Comparison of ENCODE assay signal across 8 mouse cellular contexts in the genomic region with DNA sequence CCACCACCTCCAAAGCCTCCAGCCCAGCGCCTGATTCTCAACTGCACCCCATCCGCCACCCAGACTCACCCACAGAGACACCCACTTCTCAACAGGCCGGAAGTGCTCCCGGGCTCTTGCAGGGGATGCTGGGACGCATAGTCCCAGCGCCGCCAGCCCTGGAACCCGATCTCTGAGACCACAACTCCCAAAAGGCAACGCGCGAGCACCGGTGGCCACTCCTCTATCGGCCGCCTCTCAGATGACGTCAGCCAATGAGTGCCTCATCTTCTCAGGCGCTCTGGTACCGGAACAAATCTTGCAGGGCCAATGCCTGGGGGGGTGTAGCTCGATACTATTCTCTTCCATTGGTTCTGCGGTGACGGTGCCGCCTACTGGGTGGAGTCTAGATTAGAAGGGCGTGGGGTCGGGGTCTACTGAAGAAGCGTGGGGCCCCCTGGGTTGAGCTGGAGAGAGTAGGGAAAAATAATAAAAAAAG. TPM values are rescaled to one million over a fixed set of nuclear protein-coding genes. Genes with fewer than 3 reads are reported as not detected.
DNase-seq lines count a peak whose midpoint lies in the region; ATAC-seq and TF ChIP-seq lines count a peak whose summit lies in the region.

A gene (minus strand): TSS at position 174 of the 478 bp plus-strand sequence.

- TF ChIP-seq EP300 in ES-Bruce4 (IDR thresholded peaks at IDR 0.05; ENCODE audit: insufficient read depth, low read depth, low read length): no peak
- no peak; the same call in 1 of the 2 replicates for TF ChIP-seq EP300 in liver, postnatal 0 days (IDR thresholded peaks at IDR 0.05; ENCODE audit: low read depth)

- under 1% methylated on average over 24 of the region's 24 CpGs for WGBS in forebrain, embryonic 13.5 days
- under 1% methylated on average over 24 of the region's 24 CpGs for WGBS in large intestine, adult 2 months
- under 1% methylated on average over 22 of the region's 24 CpGs for WGBS in liver, postnatal 0 days (ENCODE audit: insufficient replicate concordance)
- under 1% methylated on average over 24 of the region's 24 CpGs for WGBS in neural tube, embryonic 14.5 days

- H3K27me3 ChIP-seq in ES-Bruce4 (ENCODE audit: control insufficient read depth, insufficient read depth, low read length, poor library complexity, severe bottlenecking): no peaks in the 10 kb centered on the region
- H3K27me3 ChIP-seq in forebrain, embryonic 13.5 days: no peaks in the 10 kb centered on the region
- no peaks in the 10 kb centered on the region for H3K27me3 ChIP-seq in liver, postnatal 0 days (ENCODE audit: insufficient read depth, low read length)
- H3K27me3 ChIP-seq in neural tube, embryonic 14.5 days (ENCODE audit: control insufficient read depth, insufficient read depth, low read length): no peaks in the 10 kb centered on the region

- peak within 1 kb of the TSS; percentile 86 for H3K4me3 ChIP-seq in ES-Bruce4 (ENCODE audit: low read depth, low read length)
- H3K4me3 ChIP-seq in forebrain, embryonic 13.5 days: peak within 1 kb of the TSS; percentile 61
- H3K4me3 ChIP-seq in liver, postnatal 0 days (ENCODE audit: low read depth, low read length): peak within 1 kb of the TSS; percentile 70
- peak within 1 kb of the TSS; percentile 40 for H3K4me3 ChIP-seq in neural tube, embryonic 14.5 days (ENCODE audit: low read depth, low read length)

- no peaks in the 10 kb centered on the region for H3K36me3 ChIP-seq in ES-Bruce4 (ENCODE audit: control insufficient read depth, insufficient read depth, low read length, poor library complexity, severe bottlenecking)
- H3K36me3 ChIP-seq in forebrain, embryonic 13.5 days (ENCODE audit: poor library complexity, severe bottlenecking): 0 out of 2 replicates have a peak, but pooled peaks cover 5% of the 10 kb centered on the region
- H3K36me3 ChIP-seq in liver, postnatal 0 days (replicated peaks; ENCODE audit: insufficient read depth, low read length): no peaks in the 10 kb centered on the region
- H3K36me3 ChIP-seq in neural tube, embryonic 14.5 days (ENCODE audit: control insufficient read depth, insufficient read depth, low read length): no peaks in the 10 kb centered on the region

- H3K9ac ChIP-seq in ES-Bruce4 (ENCODE audit: low read depth, poor library complexity, severe bottlenecking): peak within 1 kb of the TSS; percentile 36
- peak within 1 kb of the TSS; percentile 72 for H3K9ac ChIP-seq in forebrain, embryonic 13.5 days
- H3K9ac ChIP-seq in liver, postnatal 0 days (replicated peaks): peak within 1 kb of the TSS; percentile 53
- peak within 1 kb of the TSS; percentile 41; the same call in 1 of the 2 replicates for H3K9ac ChIP-seq in neural tube, embryonic 14.5 days (replicated peaks; ENCODE audit: low read depth, low read length)

- intact Hi-C loops in heart, postnatal 10 days (cut with DNase I): loop anchor here (5.0 kb wide), 1 partner anchor 167 kb away; no protein-coding TSS in a partner anchor

- no peaks in the 10 kb centered on the region for H3K4me1 ChIP-seq in ES-Bruce4 (ENCODE audit: control insufficient read depth, insufficient read depth, low read length)
- peaks cover 29% of the 10 kb centered on the region for H3K4me1 ChIP-seq in forebrain, embryonic 13.5 days
- H3K4me1 ChIP-seq in liver, postnatal 0 days (ENCODE audit: insufficient read depth): peaks cover 15% of the 10 kb centered on the region
- peaks cover 13% of the 10 kb centered on the region; the same call in 1 of the 2 replicates for H3K4me1 ChIP-seq in neural tube, embryonic 14.5 days (ENCODE audit: control insufficient read depth, insufficient read depth, low read length)

- H3K9me3 ChIP-seq in ES-Bruce4 (replicated peaks; ENCODE audit: control insufficient read depth, insufficient read depth, low read length, poor library complexity, severe bottlenecking): no peaks in the 10 kb centered on the region
- no peaks in the 10 kb centered on the region for H3K9me3 ChIP-seq in forebrain, embryonic 13.5 days (replicated peaks)
- H3K9me3 ChIP-seq in liver, postnatal 0 days (ENCODE audit: low read length): no peaks in the 10 kb centered on the region
- H3K9me3 ChIP-seq in neural tube, embryonic 14.5 days (ENCODE audit: control insufficient read depth, low read length): no peaks in the 10 kb centered on the region

- ATAC-seq in cerebellum, adult (ENCODE audit: insufficient number of reproducible peaks, low FRiP score, low TSS enrichment): peak; percentile 96
- peak; percentile 99 for ATAC-seq in forebrain, embryonic 13.5 days
- peak; percentile 98 for ATAC-seq in liver, postnatal 0 days
- peak; percentile 97 for ATAC-seq in neural tube, embryonic 14.5 days (ENCODE audit: low read depth)

- TF ChIP-seq POLR2A in ES-Bruce4 (IDR thresholded peaks at IDR 0.05; ENCODE audit: insufficient read depth, low read length): no peak

- peak within 1 kb of the TSS; percentile 76 for H3K4me2 ChIP-seq in forebrain, embryonic 13.5 days
- peak within 1 kb of the TSS; percentile 92 for H3K4me2 ChIP-seq in liver, postnatal 0 days (ENCODE audit: low read depth, low read length)
- peak within 1 kb of the TSS; percentile 66 for H3K4me2 ChIP-seq in neural tube, embryonic 14.5 days (ENCODE audit: low read depth, low read length)

- peak; percentile 96 to 97 for DNase-seq in heart, postnatal 10 days
- peak; percentile 96 for DNase-seq in large intestine, adult 2 months (ENCODE audit: low read depth, low spot score)
- peak; percentile 95 for DNase-seq in liver, postnatal 0 days
- DNase-seq in testis, postnatal 10 days (ENCODE audit: low spot score): peak; percentile 90

- H3K27ac ChIP-seq in ES-Bruce4 (ENCODE audit: insufficient read depth, low read length): no peak within 1 kb of the TSS
- H3K27ac ChIP-seq in forebrain, embryonic 13.5 days: peak within 1 kb of the TSS; percentile 40; the same call in 1 of the 2 replicates
- peak within 1 kb of the TSS; percentile 62 for H3K27ac ChIP-seq in liver, postnatal 0 days (ENCODE audit: low read depth)
- H3K27ac ChIP-seq in neural tube, embryonic 14.5 days (ENCODE audit: low read depth, low read length): no peak within 1 kb of the TSS

- TF ChIP-seq CTCF in ES-Bruce4 (IDR thresholded peaks at IDR 0.05; ENCODE audit: low read depth, low read length): no peak
- peak; percentile 36 for TF ChIP-seq CTCF in liver, postnatal 0 days (IDR thresholded peaks at IDR 0.05; ENCODE audit: low read depth)

RNA-seq across cellular contexts. Expression of the gene that starts here (rescaled TPM):
- polyA plus RNA-seq in ES-Bruce4 (2011; ENCODE audit: insufficient read depth, insufficient read length, low read depth, missing spikeins): 6.1 and 6.5 TPM in 2 replicates
- polyA plus RNA-seq in forebrain, embryonic 13.5 days (2015; fragmentation: Nextera tagmentation; extraction: Ambion mirVana): 4.9 and 5.4 TPM in 2 replicates
- 1 to 10 TPM; 2.9 to 3.8 TPM for total RNA-seq in heart, postnatal 10 days (2021)
- polyA plus RNA-seq in large intestine, adult 2 months (2012; rRNA removed): 1.5 and 1.7 TPM in 2 replicates
- 0.46 and 0.58 TPM in 2 replicates for polyA plus RNA-seq in liver, postnatal 0 days (2015; fragmentation: Nextera tagmentation; extraction: Ambion mirVana)
- 3.4 and 3.9 TPM in 2 replicates for polyA plus RNA-seq in neural tube, embryonic 14.5 days (2014; fragmentation: Nextera tagmentation; extraction: Ambion mirVana)

Comparison
In these comparisons a context has a peak if more than half of its experiments do, and no peak if none do; other contexts are left out.
1. Peak in DNase-seq, ATAC-seq, H3K4me3 ChIP-seq, H3K27ac ChIP-seq, H3K9ac ChIP-seq and H3K4me2 ChIP-seq in liver, postnatal 0 days; RNA of the gene not detected or under 1 TPM.